Mouse (Mus musculus) telencephalon, adult 2 months (tissue): Measurements from ENCODE around the gene Gramd4.
"Not testable (repeated sequence)": the region's sequence is repeated elsewhere in the genome, so short reads cannot be mapped to it uniquely, and the experiment has no call there.

ENCODE experiments used
- DNase-seq: peaks from one replicate; pipeline ENCODE4 v3.0.0-alpha.2; 2011; ENCODE audit warnings: low read depth, low spot score

Gene Gramd4

GRCm38 (mm10) chr15:86090578-86090977, 33.1 kb downstream of the Gramd4 start:
- no peak for DNase-seq

DNA sequence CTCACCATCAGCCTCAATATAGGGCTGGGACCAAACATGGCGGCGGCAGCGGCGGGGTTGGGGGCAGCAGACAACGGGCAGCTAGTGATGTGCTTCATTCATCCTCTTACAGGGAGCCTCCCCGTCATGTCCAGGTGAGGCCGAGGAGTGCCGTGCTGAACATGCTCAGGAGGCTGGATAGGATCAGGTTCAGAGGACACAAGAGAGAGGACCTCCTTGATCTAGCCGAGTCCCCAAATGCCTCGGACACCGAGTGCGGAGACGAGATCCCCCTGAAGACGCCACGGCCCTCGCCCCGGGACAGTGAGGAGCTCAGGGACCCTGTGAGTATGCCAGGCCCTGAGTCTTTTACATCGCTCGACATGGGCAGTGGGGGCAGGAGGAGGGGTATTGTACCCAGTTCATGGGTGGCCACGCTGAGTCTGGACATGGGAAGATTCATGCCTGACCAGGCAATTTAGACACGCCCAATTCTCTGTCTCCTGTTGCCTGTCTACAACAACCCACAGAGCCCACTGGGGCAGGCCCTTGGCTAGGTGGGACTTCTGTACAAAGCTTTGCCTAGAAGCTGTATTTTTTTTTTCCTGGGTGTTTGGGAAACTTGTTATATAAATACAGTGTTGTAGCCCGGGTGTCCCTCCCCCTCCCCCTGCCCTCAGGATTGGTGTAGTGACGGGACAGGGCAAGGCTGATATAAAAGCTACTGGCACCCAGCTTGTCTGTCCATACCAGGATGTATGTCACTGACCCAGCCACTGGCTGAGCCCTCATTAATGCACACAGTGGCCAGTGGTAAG, 33.9 kb downstream of the Gramd4 start:
- no peak for DNase-seq

DNA sequence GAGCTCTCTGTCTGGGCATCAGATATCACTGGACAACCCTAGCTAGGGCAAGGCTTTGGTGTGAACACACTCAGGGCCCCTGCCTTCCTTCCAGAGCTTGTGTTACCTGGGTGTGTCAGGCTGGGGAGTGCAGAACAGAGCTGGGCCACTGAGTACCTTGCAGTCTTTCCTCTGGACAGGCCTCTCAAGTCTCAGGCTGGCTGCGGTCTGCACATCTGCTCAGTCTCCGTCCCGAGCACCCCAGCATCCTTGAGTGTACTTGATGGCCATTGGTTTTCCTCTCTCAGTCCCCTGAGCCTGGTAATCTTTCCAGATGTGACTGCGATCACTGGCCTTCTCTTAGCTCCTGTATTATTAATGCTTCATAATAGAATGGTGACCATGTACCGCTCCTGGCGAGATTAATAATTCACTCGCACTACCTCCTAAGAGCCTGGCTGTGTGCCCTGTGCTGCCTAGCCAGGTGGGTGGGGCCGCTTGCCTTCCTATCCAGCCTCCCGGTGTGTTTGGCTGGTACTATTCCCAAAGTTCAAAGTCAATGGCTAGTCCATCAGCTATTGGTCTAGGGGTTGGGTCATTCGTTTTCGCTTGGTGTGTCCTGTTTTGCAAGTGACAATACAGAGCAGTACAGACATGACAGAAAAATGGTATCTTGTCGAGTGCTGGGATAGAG, 34.6 kb downstream of the Gramd4 start:
- DNase-seq = no peak

GRCm38 (mm10) chr15:86093236-86093635, 35.7 kb downstream of the Gramd4 start:
- DNase-seq = no peak

GRCm38 (mm10) chr15:86094324-86095121, 37.0 kb downstream of the Gramd4 start:
- DNase-seq = no peak

- DNase-seq = no peak
Observed at GRCm38 (mm10) chr15:86095722-86096603, 38.5 kb downstream of the Gramd4 start.

GRCm38 (mm10) chr15:86096604-86097020, 39.1 kb downstream of the Gramd4 start:
- not testable (repeated sequence) for DNase-seq

DNA sequence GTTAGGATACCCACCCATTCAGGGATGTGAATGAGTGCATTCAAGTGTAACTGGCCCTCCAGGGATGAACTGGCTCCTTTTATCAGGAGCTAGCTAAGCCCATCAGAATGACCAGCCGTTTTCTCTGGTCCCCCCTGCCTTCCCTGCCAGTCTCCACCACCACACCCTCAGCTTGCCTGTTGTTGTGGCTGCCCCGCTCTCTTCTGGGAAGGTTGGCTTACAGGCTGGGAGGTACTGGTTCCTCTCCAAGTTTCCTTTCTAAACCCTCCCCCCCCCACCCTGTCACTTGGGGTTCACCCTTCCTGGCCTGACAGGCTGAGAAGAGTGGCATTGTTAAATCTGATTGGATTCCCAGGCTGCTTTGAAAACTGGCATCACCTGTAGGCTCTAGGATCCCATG, 40.4 kb downstream of the Gramd4 start:
- no peak for DNase-seq

GRCm38 (mm10) chr15:86101585-86101984, 44.1 kb downstream of the Gramd4 start:
- DNase-seq = no peak

GRCm38 (mm10) chr15:86102308-86102707, 44.8 kb downstream of the Gramd4 start:
- no peak for DNase-seq

- no peak for DNase-seq
Observed at GRCm38 (mm10) chr15:86104401-86105344, 47.2 kb downstream of the Gramd4 start.

DNA sequence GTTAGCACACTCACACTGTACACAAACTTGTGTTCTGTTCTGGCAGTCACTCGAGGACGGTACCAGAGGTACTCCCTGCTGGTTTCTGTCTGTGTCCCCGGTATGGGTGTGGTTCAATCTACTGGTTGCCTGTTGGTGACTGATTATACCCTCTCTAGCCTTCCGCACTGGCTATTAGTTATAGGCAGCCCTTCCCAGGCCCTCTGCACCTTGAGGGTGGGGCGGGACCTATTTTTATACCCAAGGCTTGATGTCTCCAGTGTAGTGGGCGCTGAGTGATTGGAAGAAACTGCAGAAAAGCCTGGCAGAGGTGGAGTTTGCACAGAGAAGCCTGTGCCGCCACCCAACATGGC, 47.8 kb downstream of the Gramd4 start:
- no peak for DNase-seq

DNA sequence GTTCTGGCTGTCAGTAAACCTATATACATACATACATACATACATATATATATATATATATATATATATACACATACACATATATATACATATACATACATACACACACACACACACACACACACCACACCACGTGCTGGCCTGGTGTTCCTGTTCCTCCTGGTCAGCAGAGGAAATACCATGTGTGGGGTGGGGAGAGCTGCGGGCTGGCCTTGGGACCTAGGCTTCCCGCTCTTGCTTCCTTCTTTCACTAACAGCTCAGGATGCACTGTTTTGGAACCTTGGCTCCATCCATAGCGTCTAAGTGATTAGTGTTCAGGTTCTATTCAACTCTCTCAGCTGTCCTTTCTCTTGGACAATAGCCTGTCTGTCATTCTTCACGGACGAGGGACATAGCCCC, 48.3 kb downstream of the Gramd4 start:
- no peak for DNase-seq

GRCm38 (mm10) chr15:86107831-86108471, 50.5 kb downstream of the Gramd4 start:
- no peak for DNase-seq

DNA sequence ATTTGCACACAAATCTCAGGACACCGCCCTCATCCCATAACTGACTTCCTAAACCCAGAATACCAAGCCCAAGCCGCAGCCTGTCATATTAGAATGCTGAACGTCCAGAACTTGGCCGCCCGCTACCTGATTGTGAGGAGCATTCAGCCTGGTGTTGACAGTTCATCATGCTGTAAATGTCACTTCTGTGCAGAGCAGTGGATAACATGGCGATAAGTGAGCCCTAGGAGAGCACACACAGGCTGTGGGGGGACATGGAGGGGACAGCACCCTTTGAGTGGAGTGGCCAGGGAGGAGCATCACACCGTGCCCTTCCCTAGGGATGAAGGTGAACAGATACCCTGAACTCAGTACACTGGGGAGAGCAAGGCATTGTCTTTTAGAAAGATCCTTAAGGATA, 51.8 kb downstream of the Gramd4 start:
- DNase-seq = no peak

GRCm38 (mm10) chr15:86109650-86110211, 52.2 kb downstream of the Gramd4 start:
- DNase-seq = peak; percentile 48

GRCm38 (mm10) chr15:86110361-86111103, 53.0 kb downstream of the Gramd4 start:
- no peak for DNase-seq

GRCm38 (mm10) chr15:86112707-86113341, 55.3 kb downstream of the Gramd4 start:
- DNase-seq = no peak
